Mouse (Mus musculus) forebrain, embryonic 10.5 days (tissue): ENCODE data around the gene Frk. TPM values are rescaled to one million over a fixed set of nuclear protein-coding genes. Genes with fewer than 3 reads are reported as not detected.

ENCODE experiments used
- DNase-seq: peaks from one replicate; pipeline ENCODE4 v3.0.0-alpha.2; 2017; ENCODE audit warnings: low spot score; ENCODE audit errors: extremely low spot score
- H3K27ac ChIP-seq: fragments of 300-500 bp; sonication (generic); 2 replicates; pipeline ENCODE4 v1.5.1; 2016; ENCODE audit warnings: mild to moderate bottlenecking
- H3K27me3 ChIP-seq: fragments of 300-500 bp; sonication (generic); 2 replicates; pipeline ENCODE4 v1.6.1; 2016; ENCODE audit warnings: mild to moderate bottlenecking; ENCODE audit not compliant: poor library complexity, severe bottlenecking
- H3K36me3 ChIP-seq: fragments of 300-500 bp; sonication (generic); replicated peaks from 2 replicates; pipeline ENCODE4 v1.6.1; 2016; ENCODE audit warnings: mild to moderate bottlenecking, moderate library complexity
- H3K4me1 ChIP-seq: fragments of 300-500 bp; sonication (generic); 2 replicates; pipeline ENCODE4 v1.6.1; 2016
- H3K4me3 ChIP-seq: fragments of 300-500 bp; sonication (generic); 2 replicates; pipeline ENCODE4 v1.5.1; 2016; ENCODE audit warnings: mild to moderate bottlenecking, moderate library complexity
- H3K9me3 ChIP-seq: fragments of 300-500 bp; sonication (generic); 2 replicates; pipeline ENCODE4 v1.6.1; 2016; ENCODE audit warnings: mild to moderate bottlenecking, moderate library complexity
- WGBS: fragments of 180-500 bp; shearing (Covaris S2); methylation state at CpG from one replicate; pipeline ENCODE4 v1.1.7; 2016; 5-methylcytosine and 5-hydroxymethylcytosine counted together
- polyA plus RNA-seq: library from polyadenylated mRNA; unstranded; fragments of >200 nt; fragmentation: Nextera tagmentation; extraction: Ambion mirVana; gene quantifications from 2 replicates; pipeline ENCODE4 v1.2.1, GENCODE M21; 2016

Gene Frk
- polyA plus RNA-seq, 1 experiment from 2014 or later: 2.8 TPM

GRCm38 (mm10) chr10:34638245-34638644 is 155.0 kb downstream of the Frk start:
- H3K27ac ChIP-seq: no peak overlapping the region
- H3K4me1 ChIP-seq: no peaks in the 10 kb centered on the region
- no peaks in the 10 kb centered on the region for H3K9me3 ChIP-seq
- DNase-seq: no peak
- no peaks in the 10 kb centered on the region for H3K27me3 ChIP-seq
- H3K4me3 ChIP-seq: no peak overlapping the region
- H3K36me3 ChIP-seq: no peaks in the 10 kb centered on the region
- WGBS: 70% methylated on average over 1 of the region's 1 CpGs

Other genes with a start within 250 kb of the Frk start
- gene Tspyl1, start 201.2 kb upstream of the Frk start, polyA plus RNA-seq: 53.7 and 56.8 TPM in 2 replicates
- 28.9 and 35.2 TPM in 2 replicates for gene Tspyl4, start 186.0 kb upstream of the Frk start, polyA plus RNA-seq
- 0.16 and 0.20 TPM in 2 replicates for gene Col10a1, start 93.4 kb upstream of the Frk start, polyA plus RNA-seq
- 8.8 and 9.8 TPM in 2 replicates for gene Nt5dc1, start 64.8 kb upstream of the Frk start, polyA plus RNA-seq